Mouse (Mus musculus): ENCODE data around the gene Nfatc2. TPM values are rescaled to one million over a fixed set of nuclear protein-coding genes. Genes with fewer than 3 reads are reported as not detected.
A peak's percentile ranks its signal among the peaks of the same experiment; 100 is the strongest.

Gene Nfatc2
- polyA plus RNA-seq, 1 experiment from 2014 or later, result 3.9 TPM

- no peaks in the 10 kb centered on the region for H3K27me3 ChIP-seq (replicated peaks)
- no peaks in the 10 kb centered on the region for H3K9me3 ChIP-seq
- no peak overlapping the region for H3K9ac ChIP-seq
- H3K36me3 ChIP-seq, result no peaks in the 10 kb centered on the region
- no peak overlapping the region for H3K27ac ChIP-seq
- 85% methylated on average over 3 of the region's 3 CpGs for WGBS
- H3K4me1 ChIP-seq, result peaks cover 27% of the 10 kb centered on the region; the same call in 1 of the 2 replicates
- no peak overlapping the region for H3K4me3 ChIP-seq (replicated peaks)
- ATAC-seq (ENCODE audit: insufficient read depth, low FRiP score, low read depth), result no peak
- no peak overlapping the region for H3K4me2 ChIP-seq
These were observed 27.6 kb downstream of the Nfatc2 start for GRCm38 (mm10) chr2:168573866-168574265.

DNA sequence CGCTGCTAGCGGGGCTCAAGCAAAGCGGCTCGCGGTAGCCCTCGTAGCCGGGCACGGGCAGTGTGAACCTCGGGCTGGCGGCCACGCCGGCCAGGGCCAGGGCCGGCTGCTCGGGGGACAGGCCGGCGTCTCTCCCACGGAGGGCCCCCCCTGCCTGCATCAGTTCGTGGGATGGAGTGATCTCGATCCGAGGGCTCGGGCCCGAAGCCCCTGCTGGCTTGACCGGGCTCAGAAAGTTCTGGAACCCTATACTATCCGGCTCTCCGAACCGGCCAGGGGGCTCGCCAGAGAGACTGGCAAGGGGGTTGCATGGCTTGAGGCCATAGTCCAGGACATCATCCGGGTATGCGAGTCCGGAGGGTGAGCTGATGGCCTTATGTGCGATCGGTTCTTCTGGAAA lies 30.2 kb downstream of the Nfatc2 start:
- Histone ChIP-seq H3K4me3 (replicated peaks) (no peak overlapping the region), H3K9ac (no peak overlapping the region), H3K9me3 (no peaks in the 10 kb centered on the region), H3K27me3 (replicated peaks) (no peaks in the 10 kb centered on the region), H3K36me3 (no peaks in the 10 kb centered on the region), H3K4me2 (no peak overlapping the region), H3K27ac (no peak overlapping the region), H3K4me1 (peaks cover 9% of the 10 kb centered on the region; the same call in 1 of the 2 replicates)
- 95% methylated on average over 32 of the region's 32 CpGs for WGBS
- no peak for ATAC-seq (ENCODE audit: insufficient read depth, low FRiP score, low read depth)

DNA sequence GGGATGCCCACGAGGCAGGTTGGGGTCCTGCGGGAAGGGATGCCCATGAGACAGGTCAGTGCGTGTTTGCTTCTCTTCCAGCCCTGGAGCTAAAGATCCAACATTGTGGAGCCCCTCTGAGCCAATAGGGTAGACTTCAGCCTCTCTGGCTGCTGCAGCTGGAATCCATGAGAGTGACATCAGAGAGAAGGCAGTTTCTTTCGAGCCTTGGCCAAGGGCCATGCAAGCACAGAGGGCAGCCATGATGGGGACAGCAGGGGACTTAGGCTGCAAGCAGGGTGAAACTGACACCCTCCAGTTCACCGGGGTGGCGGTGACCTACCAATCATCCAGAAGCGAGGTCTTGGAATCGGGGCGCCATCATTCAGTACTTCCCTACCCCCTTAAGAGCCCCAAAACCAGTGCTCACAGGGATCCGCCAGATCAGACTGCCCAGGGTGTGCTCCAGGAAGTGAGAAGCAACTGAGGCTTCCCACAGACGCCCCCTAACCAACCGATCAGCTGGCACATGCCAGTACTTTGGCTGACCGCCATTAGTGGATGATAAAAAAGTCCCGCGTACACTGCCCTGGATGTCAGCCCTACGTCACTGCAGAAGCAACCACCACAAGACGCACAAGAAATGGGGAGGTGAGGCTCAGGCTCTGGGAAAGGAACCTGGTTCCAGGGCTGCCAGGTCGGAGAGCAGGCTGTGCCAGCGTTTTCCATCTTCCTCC lies 35.8 kb downstream of the Nfatc2 start:
- Histone ChIP-seq H3K27ac (no peak overlapping the region), H3K36me3 (no peaks in the 10 kb centered on the region), H3K27me3 (replicated peaks) (no peaks in the 10 kb centered on the region), H3K4me1 (peaks cover 6% of the 10 kb centered on the region; the same call in 1 of the 2 replicates), H3K9ac (no peak overlapping the region), H3K4me2 (no peak overlapping the region), H3K9me3 (no peaks in the 10 kb centered on the region), H3K4me3 (replicated peaks) (no peak overlapping the region)
- WGBS, result 80% methylated on average over 19 of the region's 19 CpGs
- no peak for ATAC-seq (ENCODE audit: insufficient read depth, low FRiP score, low read depth)

DNA sequence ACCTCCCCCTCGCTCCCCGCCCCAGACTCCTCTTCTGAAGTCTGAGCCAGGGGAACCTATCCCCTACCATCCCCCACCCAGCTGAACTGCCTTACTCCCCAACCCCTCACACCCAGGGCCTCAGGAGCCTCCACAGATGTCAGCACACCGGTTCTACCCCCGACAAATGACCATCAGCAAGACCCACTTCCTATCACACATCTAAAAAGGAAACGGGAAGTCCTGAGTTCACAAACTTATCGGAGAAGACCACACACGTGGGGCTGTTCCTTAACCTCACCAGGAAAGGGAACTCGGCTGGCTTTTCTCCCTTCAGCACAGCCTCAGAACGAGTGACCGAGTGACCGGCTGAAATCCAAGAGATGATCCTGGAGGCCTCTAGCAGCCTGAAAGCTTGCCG lies 38.3 kb downstream of the Nfatc2 start:
- Histone ChIP-seq H3K27me3 (replicated peaks) (no peaks in the 10 kb centered on the region), H3K9me3 (no peaks in the 10 kb centered on the region), H3K27ac (no peak overlapping the region), H3K4me2 (peak overlapping the region; percentile 12; the same call in 1 of the 2 replicates), H3K4me1 (peaks cover 6% of the 10 kb centered on the region; the same call in 1 of the 2 replicates), H3K36me3 (no peaks in the 10 kb centered on the region), H3K9ac (no peak overlapping the region), H3K4me3 (replicated peaks) (no peak overlapping the region)
- no peak for ATAC-seq (ENCODE audit: insufficient read depth, low FRiP score, low read depth)
- 25% methylated on average over 12 of the region's 12 CpGs for WGBS

- peaks cover 28% of the 10 kb centered on the region for H3K4me1 ChIP-seq
- no peaks in the 10 kb centered on the region for H3K9me3 ChIP-seq
- no peaks in the 10 kb centered on the region for H3K36me3 ChIP-seq
- H3K27me3 ChIP-seq (replicated peaks), result no peaks in the 10 kb centered on the region
- no peak overlapping the region for H3K9ac ChIP-seq
- ATAC-seq (ENCODE audit: insufficient read depth, low FRiP score, low read depth), result no peak
- no peak overlapping the region for H3K27ac ChIP-seq
- WGBS, result 51% methylated on average over 8 of the region's 8 CpGs
- no peak overlapping the region for H3K4me2 ChIP-seq
- H3K4me3 ChIP-seq (replicated peaks), result no peak overlapping the region
These were observed 44.4 kb downstream of the Nfatc2 start for GRCm38 (mm10) chr2:168557035-168557434.

DNA sequence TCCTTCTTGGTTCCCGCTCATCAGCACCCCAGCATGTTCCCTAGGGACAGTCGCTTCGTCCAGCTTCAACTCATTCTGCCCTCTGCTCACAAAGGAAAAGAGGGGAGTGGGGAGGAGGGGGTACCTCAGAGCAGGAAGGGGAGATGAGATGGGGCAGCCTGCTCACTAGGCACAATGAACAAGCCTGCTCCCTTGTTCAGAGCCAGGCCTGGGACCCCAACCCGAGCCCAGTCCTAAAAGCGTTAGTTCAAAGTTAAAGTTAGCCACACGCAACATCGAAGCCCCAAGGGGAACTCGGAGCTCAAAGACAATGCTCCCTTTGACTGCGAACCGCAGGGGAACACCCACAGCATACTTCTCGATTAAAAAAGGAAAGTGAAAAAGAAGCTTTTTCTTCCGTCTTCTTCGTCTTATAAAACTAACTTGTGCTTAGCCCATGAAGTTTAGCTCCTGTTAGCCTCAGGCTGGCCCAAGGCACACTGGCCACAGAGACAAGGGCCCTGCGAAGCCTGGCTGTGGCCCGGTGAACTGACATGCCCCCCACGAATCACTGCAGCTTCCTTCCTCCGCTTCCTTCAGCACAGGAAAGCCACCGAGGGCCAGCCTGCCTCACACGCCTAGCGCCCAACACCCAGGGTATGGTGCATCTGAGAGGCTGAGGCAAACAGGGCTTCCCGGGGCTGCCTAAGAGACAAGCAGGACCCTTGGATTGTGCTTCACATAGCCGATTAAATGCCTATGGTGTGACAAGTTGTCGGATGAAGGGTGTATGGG lies 45.4 kb downstream of the Nfatc2 start:
- H3K4me2 ChIP-seq, result 0 out of 2 replicates have a peak overlapping the region, but pooled peaks have one; percentile 8
- 62% methylated on average over 23 of the region's 23 CpGs for WGBS
- no peak overlapping the region for H3K4me3 ChIP-seq (replicated peaks)
- H3K9me3 ChIP-seq, result no peaks in the 10 kb centered on the region
- no peak overlapping the region for H3K9ac ChIP-seq
- H3K27ac ChIP-seq, result no peak overlapping the region
- H3K27me3 ChIP-seq (replicated peaks), result no peaks in the 10 kb centered on the region
- ATAC-seq (ENCODE audit: insufficient read depth, low FRiP score, low read depth), result no peak
- no peaks in the 10 kb centered on the region for H3K36me3 ChIP-seq
- peaks cover 28% of the 10 kb centered on the region for H3K4me1 ChIP-seq

GRCm38 (mm10) chr2:168553541-168553961 lies 47.9 kb downstream of the Nfatc2 start:
- ATAC-seq (ENCODE audit: insufficient read depth, low FRiP score, low read depth), result peak; percentile 17; the same call in 1 of the 2 replicates
- no peak overlapping the region for H3K9ac ChIP-seq
- H3K4me2 ChIP-seq, result peak overlapping the region; percentile 20; the same call in 1 of the 2 replicates
- WGBS, result 24% methylated on average over 18 of the region's 18 CpGs
- no peaks in the 10 kb centered on the region for H3K27me3 ChIP-seq (replicated peaks)
- H3K27ac ChIP-seq, result 0 out of 2 replicates have a peak overlapping the region, but pooled peaks have one; percentile 37
- H3K36me3 ChIP-seq, result no peaks in the 10 kb centered on the region
- no peak overlapping the region for H3K4me3 ChIP-seq (replicated peaks)
- H3K4me1 ChIP-seq, result peaks cover 36% of the 10 kb centered on the region
- H3K9me3 ChIP-seq, result no peaks in the 10 kb centered on the region

DNA sequence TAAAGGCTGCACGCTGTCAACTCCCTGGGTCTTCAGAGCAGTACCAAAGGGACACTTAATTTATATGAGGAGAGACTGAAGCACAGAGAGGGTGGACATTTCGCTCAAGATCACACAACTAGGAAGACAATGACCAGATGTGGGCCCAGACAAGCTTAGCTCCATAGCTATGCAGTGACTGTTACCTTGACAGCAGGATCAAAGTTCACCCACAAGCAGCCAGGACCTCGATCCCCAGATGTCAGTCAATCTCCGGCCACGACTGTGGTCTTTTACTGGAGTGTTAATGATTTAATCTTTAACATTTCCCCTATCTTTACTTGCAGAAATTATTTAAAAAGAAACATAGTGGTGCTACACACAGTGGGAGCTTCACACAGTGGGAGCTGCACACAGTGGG lies 49.1 kb downstream of the Nfatc2 start:
- no peak overlapping the region for H3K9ac ChIP-seq
- no peaks in the 10 kb centered on the region for H3K36me3 ChIP-seq
- H3K27me3 ChIP-seq (replicated peaks), result no peaks in the 10 kb centered on the region
- peaks cover 36% of the 10 kb centered on the region for H3K4me1 ChIP-seq
- 42% methylated on average over 5 of the region's 5 CpGs for WGBS
- 0 out of 2 replicates have a peak overlapping the region, but pooled peaks have one; percentile 2 for H3K4me2 ChIP-seq
- no peak for ATAC-seq (ENCODE audit: insufficient read depth, low FRiP score, low read depth)
- H3K9me3 ChIP-seq, result no peaks in the 10 kb centered on the region
- peak overlapping the region; percentile 46; the same call in 1 of the 2 replicates for H3K27ac ChIP-seq
- no peak overlapping the region for H3K4me3 ChIP-seq (replicated peaks)

DNA sequence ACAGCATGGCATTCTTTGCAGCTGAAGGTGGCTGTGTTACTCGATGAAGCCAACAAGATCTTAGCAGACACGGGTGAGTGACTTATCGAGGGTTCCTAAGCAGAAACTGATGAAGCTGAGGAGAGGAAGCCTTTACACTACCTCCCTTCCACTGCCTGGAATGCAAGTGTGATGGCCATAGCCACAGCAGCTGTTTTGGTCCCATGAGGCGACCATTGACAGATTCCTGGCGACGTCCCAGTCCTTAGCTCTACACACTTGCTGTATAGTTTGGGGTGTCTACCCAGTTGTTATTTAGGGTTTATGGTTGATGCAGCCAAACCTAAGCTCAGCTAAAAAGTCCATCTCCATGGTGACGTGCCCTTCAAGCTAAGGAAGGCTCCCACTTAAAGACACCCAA lies 50.2 kb downstream of the Nfatc2 start:
- no peak overlapping the region for H3K9ac ChIP-seq
- no peak overlapping the region for H3K4me3 ChIP-seq (replicated peaks)
- no peaks in the 10 kb centered on the region for H3K36me3 ChIP-seq
- H3K27me3 ChIP-seq (replicated peaks), result no peaks in the 10 kb centered on the region
- WGBS, result 87% methylated on average over 7 of the region's 7 CpGs
- peaks cover 35% of the 10 kb centered on the region for H3K4me1 ChIP-seq
- H3K4me2 ChIP-seq, result no peak overlapping the region
- H3K27ac ChIP-seq, result no peak overlapping the region
- no peaks in the 10 kb centered on the region for H3K9me3 ChIP-seq
- no peak for ATAC-seq (ENCODE audit: insufficient read depth, low FRiP score, low read depth)

- 38% methylated on average over 12 of the region's 12 CpGs for WGBS
- Histone ChIP-seq H3K4me1 (peaks cover 43% of the 10 kb centered on the region), H3K36me3 (no peaks in the 10 kb centered on the region), H3K27ac (peak overlapping the region; percentile 32; the same call in 1 of the 2 replicates), H3K4me3 (replicated peaks) (no peak overlapping the region), H3K9ac (no peak overlapping the region), H3K27me3 (replicated peaks) (no peaks in the 10 kb centered on the region), H3K9me3 (no peaks in the 10 kb centered on the region), H3K4me2 (no peak overlapping the region)
- ATAC-seq (ENCODE audit: insufficient read depth, low FRiP score, low read depth), result 0 out of 2 replicates have a peak, but pooled peaks have one; percentile 37
These were observed 52.1 kb downstream of the Nfatc2 start for GRCm38 (mm10) chr2:168549326-168549725.

GRCm38 (mm10) chr2:168548008-168548407 lies 53.4 kb downstream of the Nfatc2 start:
- Histone ChIP-seq H3K36me3 (no peaks in the 10 kb centered on the region), H3K4me2 (no peak overlapping the region), H3K27ac (no peak overlapping the region), H3K9me3 (no peaks in the 10 kb centered on the region), H3K4me1 (peaks cover 36% of the 10 kb centered on the region), H3K27me3 (replicated peaks) (no peaks in the 10 kb centered on the region), H3K4me3 (replicated peaks) (no peak overlapping the region), H3K9ac (no peak overlapping the region)
- no peak for ATAC-seq (ENCODE audit: insufficient read depth, low FRiP score, low read depth)
- 66% methylated on average over 4 of the region's 4 CpGs for WGBS

Measured in stomach, embryonic 15.5 days (tissue).